Mouse (Mus musculus) naive thymus-derived CD4-positive, alpha-beta T cell, adult 2 months (primary cell): ENCODE results near the gene Nt5m.
"Not testable (repeated sequence)": the region's sequence is repeated elsewhere in the genome, so short reads cannot be mapped to it uniquely, and the experiment has no call there.

Experiments
- DNase-seq: peaks from one replicate; pipeline ENCODE4 v3.0.0-alpha.2; 2011; ENCODE audit warnings: low read depth

The Nt5m gene

DNA sequence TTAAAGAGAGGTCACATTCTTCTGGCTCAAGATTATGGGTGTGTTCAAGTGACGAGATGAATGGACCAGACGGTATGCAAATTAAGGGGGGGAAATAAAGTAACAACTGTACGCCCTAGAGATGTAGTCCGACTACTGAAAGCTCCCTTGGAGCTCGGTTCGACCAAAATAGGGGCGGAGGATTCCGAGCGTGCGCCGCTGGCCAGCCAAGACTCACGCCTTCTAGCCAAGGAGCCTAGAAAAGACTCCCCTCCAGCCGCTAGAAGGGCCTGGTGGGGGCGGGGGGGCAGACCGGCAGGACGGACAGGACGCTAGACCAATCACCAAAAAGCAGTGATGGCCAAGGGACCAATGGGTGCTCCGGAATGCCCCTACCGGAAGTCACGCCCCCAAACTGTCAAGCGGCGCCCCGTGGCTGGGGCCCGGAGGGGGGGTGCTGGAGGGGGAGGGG is at the start of gene Nt5m:
Gene Nt5m, plus strand, starts transcription at position 440 of the 451 bp plus-strand sequence.
- peak; percentile 94 for DNase-seq

- no peak for DNase-seq
Observed at GRCm38 (mm10) chr11:59793390-59793789, 45.9 kb upstream of the Nt5m start.

- DNase-seq, result no peak
Observed at GRCm38 (mm10) chr11:59800412-59800811, 38.8 kb upstream of the Nt5m start.

GRCm38 (mm10) chr11:59801881-59802280 is 37.4 kb upstream of the Nt5m start:
- no peak for DNase-seq

- DNase-seq, result no peak
Observed at GRCm38 (mm10) chr11:59803516-59803915, 35.7 kb upstream of the Nt5m start.

DNA sequence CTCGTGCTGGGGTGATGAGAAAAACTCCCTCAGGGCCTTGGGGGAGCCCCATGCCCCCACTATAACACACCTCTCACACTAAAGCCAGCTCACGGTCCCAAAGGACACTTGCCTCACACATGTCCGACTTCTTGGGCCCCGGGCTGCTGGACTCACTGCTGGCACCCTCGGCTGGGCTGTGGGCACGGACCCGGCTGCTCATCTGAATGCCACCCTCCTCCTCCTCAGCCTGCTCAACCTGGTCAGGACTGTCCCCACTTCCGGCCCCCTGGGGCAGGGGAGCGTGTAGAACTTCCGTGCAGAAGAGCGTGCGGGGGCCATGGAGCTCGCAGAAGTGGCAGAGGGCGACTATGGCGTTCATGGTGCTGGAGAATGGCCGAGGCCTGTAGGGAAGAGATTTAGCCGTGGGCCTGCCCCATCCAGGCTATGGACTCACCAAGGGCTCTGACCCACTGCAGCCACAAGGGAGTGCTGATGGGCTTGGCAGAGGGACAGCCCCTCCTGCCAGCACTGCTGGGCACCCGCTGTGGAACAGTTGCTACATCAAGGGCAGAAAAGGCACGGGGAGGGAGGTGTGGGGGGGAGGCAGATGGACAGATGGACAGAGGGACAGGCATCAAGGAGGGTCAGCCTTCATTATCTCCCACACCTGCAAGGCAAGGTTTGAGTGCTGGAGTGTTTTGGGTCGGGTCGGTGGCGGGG is 34.7 kb upstream of the Nt5m start:
- DNase-seq, result no peak

DNA sequence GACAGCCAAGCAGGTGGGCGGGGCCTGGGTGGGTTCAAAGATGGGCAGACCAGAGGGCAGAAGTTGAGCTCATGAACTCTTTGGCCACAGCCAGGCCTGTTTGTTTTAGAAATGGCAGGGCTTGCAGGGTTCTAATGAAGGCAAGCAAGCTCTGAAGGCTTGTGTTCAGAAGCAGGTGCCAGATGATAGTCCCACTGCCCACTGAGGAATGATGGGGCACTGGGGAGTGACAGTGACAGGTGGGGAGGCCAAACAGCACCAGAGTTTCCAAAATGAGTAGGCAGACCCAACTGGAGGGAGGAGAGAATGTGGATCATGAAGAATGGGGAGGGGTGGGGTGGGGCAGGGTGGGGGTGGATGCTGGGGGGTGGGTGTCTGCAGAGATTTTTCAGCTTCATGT is 34.0 kb upstream of the Nt5m start:
- DNase-seq, result no peak

GRCm38 (mm10) chr11:59805656-59806055 is 33.6 kb upstream of the Nt5m start:
- no peak for DNase-seq

DNA sequence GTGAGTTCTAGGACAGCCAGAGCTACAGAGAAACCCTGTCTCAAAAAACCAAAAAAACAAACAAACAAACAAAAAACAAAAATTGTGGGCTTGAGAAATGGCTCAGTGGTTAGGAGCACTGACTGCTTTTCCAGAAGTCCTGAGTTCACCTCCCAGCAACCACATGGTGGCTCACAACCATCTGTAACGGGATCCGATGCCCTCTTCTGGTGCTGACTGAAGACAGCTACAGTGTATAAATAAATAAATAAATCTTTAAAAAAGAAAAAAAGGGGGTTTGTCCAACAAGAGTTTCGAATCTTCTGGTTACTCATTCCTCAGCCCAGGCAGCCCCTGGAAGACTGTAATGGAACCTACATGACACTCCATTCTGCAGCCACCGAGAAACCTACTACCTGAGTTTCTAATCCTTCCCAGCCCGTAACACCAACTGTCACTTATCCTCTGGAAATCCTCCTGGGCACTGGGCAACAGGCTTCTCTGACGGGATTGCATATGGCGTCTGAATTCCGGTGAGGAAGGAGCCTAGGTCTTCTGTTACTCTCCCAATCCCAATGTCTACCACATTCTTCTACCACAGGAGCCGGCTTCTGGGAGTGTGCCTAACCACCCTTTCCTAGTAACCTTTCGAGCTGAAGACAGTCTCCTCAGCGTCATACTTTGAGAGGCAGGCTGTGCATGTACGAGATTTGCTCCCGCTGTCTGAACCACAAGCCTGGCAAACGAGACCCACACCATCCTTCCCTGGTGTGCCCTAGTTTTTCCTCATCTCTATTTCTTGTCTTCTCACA is 30.9 kb upstream of the Nt5m start:
- DNase-seq, result no peak

- DNase-seq, result peak; percentile 77
Observed at GRCm38 (mm10) chr11:59809071-59809669, 30.1 kb upstream of the Nt5m start.

GRCm38 (mm10) chr11:59809670-59810474 is 29.4 kb upstream of the Nt5m start, which contains the start of gene Flcn:
Gene Flcn (minus strand): TSS chr11:59810016.
- peak; percentile 95 for DNase-seq

DNA sequence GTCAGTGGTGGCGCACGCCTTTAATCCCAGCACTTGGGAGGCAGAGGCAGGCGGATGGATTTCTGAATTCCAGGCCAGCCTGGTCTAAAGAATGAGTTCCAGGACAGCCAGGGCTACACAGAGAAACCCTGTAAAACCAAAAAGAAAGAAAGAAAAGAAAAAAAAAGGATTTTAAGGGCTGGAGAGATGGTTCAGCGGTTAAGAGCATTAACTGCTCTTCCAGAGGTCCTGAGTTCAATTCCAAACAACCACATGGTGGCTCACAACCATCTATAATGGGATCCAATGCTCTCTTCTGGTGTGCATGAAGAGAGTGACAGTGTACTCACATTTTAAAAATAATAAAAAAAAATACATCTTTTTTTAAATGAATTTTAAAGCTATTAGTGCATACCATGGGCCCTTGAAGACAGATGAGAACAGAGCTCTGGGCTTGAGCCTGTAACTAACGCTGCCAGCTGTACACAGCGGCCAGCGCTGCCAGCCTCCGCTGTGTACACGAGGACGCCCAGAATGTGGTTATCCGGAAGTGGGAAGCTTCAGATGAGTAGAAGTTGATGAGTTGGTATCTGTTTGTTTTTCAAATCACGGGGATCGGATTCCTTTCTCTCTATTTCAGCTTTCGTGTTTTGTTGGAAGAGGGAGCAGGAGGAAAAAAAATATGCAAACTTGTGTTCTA is 28.6 kb upstream of the Nt5m start:
- DNase-seq, result peak; percentile 32

GRCm38 (mm10) chr11:59811211-59811610 is 28.0 kb upstream of the Nt5m start:
- DNase-seq, result no peak

DNA sequence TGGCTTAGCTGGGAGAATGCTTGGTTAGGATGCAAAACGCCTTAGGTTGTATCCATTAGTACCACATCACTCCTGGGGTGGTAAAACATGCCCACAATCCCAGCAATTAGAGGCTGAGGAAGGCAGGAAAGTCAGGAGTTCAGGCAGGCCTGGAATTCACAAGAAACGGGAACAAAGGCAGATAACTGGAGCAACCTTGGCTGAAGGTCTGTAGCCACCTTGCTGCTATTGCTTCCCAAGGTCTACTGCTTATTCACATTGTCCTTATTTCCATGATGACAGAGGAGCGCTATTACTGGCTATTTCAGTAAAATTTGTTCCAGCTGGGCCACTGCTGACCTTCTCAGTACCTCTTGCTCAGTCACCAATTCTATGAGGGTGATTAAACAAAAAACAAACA is 26.0 kb upstream of the Nt5m start:
- DNase-seq, result no peak

DNA sequence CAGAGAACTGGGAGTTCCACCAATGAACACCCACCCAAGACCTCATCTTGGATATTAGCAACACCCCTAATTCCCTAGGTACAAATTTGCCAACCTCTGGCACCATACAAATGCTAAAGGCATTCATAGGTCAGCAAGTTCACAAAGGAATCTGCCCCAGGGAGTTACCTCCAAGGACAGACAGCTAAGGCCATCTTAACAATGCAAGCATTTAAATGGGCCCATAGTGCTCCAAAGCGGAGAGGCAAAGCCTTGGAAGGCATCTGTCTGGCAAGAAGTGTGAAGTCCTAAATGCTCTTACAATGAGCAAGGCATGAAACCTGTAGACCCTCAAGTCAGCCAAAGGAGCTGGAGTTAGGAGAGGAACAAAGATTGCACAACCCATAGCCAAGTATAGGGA is 24.9 kb upstream of the Nt5m start:
- no peak for DNase-seq

DNA sequence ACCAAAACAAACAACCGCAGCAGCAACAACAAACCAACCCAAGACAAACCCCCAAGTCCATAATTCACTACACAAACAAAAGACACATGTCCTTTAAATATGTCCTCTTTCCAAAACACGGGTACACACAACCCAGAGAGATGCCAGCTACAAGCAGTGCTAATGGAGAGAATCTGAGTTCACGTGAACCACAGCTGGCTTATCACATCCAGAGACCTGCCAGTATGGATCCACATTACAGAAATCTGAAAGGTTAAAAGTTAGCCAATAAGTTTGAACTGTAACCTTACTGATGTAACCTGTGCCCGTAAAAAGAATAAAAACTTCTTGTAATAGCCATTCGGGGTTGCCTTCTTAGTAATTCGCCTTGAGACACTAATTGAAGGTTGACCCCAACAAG is 24.3 kb upstream of the Nt5m start:
- no peak for DNase-seq

GRCm38 (mm10) chr11:59815482-59816065 is 23.7 kb upstream of the Nt5m start:
- DNase-seq, result no peak

- no peak for DNase-seq
Observed at GRCm38 (mm10) chr11:59817916-59818315, 21.3 kb upstream of the Nt5m start.

GRCm38 (mm10) chr11:59821625-59822024 is 17.6 kb upstream of the Nt5m start:
- no peak for DNase-seq

DNA sequence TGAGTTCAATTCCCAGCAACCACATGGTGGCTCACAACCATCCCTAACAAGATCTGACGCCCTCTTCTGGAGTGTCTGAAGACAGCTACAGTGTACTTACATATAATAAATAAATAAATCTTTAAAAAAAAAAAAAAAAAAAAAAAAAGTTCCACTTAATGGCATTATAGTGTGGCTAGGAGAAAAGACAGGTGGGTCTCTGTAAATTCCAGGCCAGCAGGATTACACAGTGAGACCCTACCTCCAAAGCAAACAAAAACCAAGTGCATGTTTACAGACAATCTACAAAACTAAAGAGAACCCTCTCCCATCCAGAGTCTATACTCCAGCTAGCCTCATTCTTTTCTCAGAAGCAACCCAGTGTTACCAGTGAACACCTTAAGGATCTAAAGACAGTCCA is 1.5 kb upstream of the Nt5m start:
- DNase-seq, result not testable (repeated sequence)

DNA sequence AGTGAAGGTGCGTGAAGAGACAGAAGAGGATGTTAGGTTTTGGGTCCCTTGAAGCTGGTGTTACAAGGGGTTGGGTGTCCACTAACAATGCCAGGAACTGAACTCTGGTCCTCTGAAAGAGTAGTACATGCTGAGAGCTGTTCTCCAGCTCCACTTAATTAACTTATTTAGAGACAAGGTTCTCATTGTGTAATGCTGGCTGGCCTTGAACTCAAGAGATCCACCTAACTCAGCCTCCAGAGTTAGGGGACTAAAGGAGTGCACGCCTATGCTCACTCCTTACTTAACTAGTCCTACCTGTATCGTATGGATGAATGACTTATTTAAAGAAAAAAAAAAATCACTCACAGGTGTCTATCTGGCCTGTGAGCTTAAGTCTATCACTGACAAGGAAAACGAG is 821 bp upstream of the Nt5m start:
- DNase-seq, result peak; percentile 23
